Mouse (Mus musculus) right cerebral cortex, postnatal 36 days (tissue): Measurements from ENCODE around the gene Pik3r3.
A peak's percentile ranks its signal among the peaks of the same experiment; 100 is the strongest.
"Not testable (repeated sequence)": the region's sequence is repeated elsewhere in the genome, so short reads cannot be mapped to it uniquely, and the experiment has no call there.

ENCODE experiments used
- DNase-seq, 2 experiments: peaks; one replicate each; pipeline ENCODE4 v3.0.0; 2022; ENCODE audit warnings: low spot score in 2 of 2, mixed read lengths in 1 of 2

The Pik3r3 gene

DNA sequence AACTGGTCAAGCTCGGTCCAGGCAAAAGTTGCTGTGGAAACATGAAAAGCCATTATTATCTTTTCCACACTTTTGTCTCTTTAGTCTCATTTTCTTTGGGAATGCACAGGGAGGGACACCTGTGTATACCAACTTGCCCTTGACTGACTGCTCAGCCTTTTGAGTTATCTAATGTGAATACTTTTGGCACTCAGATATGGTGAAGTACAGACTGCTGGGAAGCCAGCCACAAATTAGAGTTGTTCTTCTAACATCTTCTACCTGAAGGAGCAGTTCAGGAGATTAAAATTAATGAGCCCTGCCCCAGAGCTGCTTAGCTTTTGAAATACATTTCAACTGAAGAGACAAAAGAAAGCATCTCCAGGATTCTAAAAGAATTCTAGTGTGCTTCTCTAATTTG lies 2.4 kb upstream of the Pik3r3 start:
- no peak for DNase-seq

DNA sequence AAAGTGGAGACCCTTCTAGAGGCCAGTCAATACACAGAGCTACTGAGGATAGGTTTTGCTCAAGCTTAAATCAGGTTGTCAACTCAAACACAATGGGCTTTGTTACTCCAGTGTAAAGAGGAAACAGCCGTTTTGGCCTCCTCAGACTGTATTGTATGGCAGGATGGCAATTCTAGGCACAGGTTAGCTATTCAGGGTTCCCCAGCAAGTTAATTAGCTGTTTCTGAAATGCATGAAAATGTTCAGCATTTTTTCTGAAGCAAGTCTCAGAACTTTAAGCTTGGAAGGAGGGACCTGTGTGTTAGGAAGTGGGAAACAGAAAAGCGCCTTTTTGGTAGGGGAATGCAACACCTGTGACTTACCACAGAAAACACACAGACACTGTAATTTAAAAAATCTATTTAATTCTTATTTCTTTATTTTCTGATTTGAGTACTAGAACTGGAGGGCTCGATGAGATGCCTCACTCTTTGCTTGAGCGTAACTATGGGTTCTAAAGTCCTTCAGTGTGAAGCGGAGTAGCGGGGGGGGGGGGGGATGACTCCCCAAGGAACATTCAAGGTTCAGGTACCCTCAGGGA lies 1.3 kb upstream of the Pik3r3 start:
- DNase-seq: no peak

GRCm38 (mm10) chr4:116220780-116221139 lies 658 bp upstream of the Pik3r3 start:
- no peak for DNase-seq

DNA sequence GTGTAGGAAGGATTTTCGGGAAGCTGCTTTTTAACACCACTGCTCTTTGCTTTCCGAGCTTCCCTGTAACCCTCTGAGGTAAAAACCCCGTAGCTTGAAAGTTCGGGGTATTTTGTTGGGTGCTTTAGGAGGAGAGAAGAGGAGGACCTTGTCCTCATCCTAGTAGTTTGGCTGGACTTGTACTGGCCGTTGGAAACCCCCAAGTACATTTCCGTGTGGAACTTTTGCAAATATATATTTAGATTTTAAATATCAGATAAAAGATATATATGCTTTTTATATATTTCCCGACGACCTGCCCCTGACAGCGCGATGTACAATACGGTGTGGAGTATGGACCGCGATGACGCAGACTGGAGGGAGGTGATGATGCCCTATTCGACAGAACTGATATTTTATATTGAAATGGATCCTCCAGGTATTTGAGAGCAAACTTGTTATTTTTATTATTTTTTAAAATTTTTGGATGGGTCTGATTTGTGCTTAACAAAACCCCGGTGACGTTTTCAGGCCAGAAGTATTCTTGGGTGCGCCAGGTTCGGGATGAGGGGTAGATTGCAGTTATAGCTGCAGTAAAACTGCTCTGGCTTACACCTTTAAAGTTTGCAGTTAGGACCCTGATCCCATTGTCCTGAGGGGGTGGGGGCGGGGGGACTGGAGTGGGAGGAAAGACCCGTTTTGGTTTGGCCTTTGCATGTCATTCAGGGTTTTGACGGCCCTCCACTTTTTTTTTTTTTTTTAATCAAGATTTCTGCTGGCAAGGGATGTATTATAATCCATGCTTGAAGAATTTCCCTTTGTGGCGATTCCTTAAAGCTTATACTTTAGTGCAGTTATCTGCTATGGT lies 801 bp downstream of the Pik3r3 start:
- DNase-seq: peak; percentile 6 to 10

GRCm38 (mm10) chr4:116222843-116223119 lies 1.4 kb downstream of the Pik3r3 start:
- no peak for DNase-seq

DNA sequence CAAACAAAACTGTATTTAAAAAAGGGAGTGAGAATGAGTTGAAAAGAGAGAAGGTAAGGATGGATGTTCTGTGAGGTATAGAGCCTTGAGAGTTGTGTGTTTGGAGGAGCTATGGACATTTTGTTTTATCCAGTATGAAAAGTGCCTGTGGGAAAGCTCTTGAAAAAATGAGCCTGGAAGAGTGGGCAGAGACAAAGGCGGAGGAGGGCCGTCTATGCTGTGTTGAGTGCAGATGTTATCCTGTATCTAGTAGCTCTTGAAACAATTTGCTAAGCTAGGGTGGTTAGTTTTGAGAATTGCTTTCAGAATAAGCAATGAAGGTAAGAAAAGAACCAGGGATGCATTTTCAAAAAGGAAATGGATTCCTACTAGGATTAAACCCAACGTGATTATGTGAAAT lies 22.0 kb downstream of the Pik3r3 start:
- DNase-seq: peak; percentile 6 to 48

GRCm38 (mm10) chr4:116244240-116244639 lies 22.8 kb downstream of the Pik3r3 start:
- DNase-seq: no peak

GRCm38 (mm10) chr4:116245926-116246325 lies 24.5 kb downstream of the Pik3r3 start:
- DNase-seq: not testable (repeated sequence)

- DNase-seq: no peak
Observed at GRCm38 (mm10) chr4:116249986-116250385, 28.6 kb downstream of the Pik3r3 start.

- DNase-seq: no peak
Observed at GRCm38 (mm10) chr4:116268220-116268619, 46.8 kb downstream of the Pik3r3 start.

DNA sequence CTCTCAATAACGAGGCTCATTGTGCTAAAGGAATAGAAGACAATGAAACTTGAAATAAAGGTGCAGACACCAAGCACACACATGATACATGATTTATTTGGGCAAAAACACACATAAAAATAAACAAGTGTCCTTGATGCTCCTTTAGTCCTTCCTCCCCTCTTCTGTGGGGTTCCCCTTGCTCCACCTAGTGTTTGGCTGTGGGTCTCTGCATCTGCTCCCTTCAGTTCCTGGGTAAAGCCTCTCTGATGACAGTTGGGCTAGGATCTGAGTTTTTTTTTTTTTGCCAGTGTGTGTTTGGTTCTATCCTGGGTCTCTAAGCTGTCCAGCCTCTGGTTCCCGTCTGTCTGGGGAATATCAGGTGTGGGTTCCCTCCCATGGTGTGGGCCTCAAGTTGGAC lies 60.8 kb downstream of the Pik3r3 start:
- no peak for DNase-seq

GRCm38 (mm10) chr4:116291561-116291960 lies 70.1 kb downstream of the Pik3r3 start:
- DNase-seq: peak; percentile 43 to 56

GRCm38 (mm10) chr4:116293296-116293695 lies 71.9 kb downstream of the Pik3r3 start:
- DNase-seq: no peak

DNA sequence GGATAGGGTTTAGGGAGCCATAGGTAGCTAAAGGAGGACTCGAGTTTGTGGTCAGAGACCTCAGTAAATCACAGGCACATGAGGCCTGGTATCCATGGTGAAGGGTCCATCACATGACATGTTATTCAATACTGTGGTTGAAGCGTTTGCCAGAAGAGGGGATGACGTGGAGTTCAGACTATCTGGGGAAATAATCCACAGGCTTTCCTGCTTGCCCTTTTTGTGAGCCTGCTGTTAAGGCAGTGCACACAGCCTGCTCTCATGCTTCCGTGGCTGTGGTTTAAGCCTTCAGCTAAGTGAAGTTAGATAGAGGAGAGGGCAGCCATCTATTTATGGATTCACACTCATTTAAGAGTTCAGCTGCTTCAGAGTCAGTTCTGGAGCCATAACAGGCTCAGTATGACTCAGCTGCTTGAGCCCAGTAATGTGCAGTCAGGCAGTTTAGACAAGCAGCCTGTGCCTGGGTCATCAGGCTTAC lies 79.5 kb downstream of the Pik3r3 start:
- DNase-seq: no peak

DNA sequence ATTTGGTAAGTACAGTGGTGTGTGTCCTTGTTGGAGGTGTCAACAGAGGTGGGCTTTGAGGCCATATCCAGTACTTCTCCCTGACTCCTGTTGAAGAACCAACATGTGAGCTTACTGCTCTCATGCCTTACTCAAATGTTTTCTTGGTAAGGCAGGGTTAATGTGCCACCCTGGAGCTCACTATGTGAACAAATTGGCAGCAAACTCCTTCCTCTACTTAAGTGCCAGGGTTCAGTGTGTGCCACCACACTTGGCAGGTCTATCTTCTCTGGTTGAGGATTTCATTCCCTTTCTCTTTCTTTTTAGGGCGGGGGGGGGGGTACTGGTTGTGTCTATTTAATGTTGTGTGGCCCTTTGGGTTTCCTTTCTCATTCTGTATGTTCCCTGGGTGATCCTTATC lies 83.1 kb downstream of the Pik3r3 start:
- DNase-seq: no peak

GRCm38 (mm10) chr4:116317575-116317974 lies 96.2 kb downstream of the Pik3r3 start:
- no peak for DNase-seq

- no peak for DNase-seq
Observed at GRCm38 (mm10) chr4:116322127-116322526, 100.7 kb downstream of the Pik3r3 start.

- DNase-seq: no peak
Observed at GRCm38 (mm10) chr4:116329256-116329655, 107.8 kb downstream of the Pik3r3 start.

GRCm38 (mm10) chr4:116336294-116336693 lies 114.9 kb downstream of the Pik3r3 start:
- DNase-seq: no peak

DNA sequence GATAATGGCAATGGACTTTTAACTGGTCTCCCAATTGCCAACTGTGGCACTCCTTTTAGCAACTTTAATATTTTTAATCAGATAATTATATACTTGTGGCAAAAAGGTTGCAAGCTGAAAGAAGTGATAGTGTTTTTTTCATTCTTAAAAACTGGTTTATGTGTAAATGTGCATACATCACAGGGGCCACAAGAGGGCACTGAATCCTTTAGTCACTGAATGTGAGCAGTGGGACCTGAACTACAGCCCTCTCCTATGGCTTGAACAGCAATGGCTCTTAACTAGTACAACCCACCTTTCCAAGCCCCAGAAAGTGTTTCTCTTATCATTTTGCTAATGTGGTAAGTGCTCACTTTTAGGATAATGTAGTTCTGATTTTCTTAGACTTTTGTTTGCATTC lies 120.7 kb downstream of the Pik3r3 start:
- peak; percentile 17 to 23 for DNase-seq

DNA sequence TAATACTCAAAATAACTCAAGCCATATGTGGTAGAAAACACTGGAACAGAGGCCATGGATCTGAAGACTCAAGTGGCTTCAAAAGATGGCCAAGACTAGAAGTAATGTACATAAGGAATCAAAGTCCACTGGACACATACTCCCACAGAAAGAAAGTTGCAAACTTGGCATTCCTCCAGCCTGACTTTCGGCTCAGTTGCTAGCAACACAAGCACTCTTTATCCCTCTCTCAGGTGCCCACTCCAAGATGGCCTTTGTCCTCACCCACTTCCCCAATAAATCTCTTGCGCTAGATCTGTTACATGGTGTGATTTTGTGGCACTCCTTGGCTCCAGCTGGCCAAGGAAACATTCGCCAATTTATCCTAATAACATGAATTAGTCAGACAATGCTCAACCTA lies 131.1 kb downstream of the Pik3r3 start:
- no peak for DNase-seq
